Mouse (Mus musculus): ENCODE data around the gene Ttll8. TPM values are rescaled to one million over a fixed set of nuclear protein-coding genes. Genes with fewer than 3 reads are reported as not detected.

Gene Ttll8
- polyA plus RNA-seq (2012; ENCODE audit: insufficient read depth, low replicate concordance) = not detected in 2 replicates

GRCm38 (mm10) chr15:88954368-88955072 is at the start of gene Ttll8:
Gene Ttll8, minus strand, starts transcription at chr15:88954418.
- Histone ChIP-seq H3K4me3 (replicated peaks) (no peak within 1 kb of the TSS), H3K4me1 (peaks cover 5% of the 10 kb centered on the region; the same call in 1 of the 2 replicates), H3K36me3 (replicated peaks; ENCODE audit: low read length) (no peaks in the 10 kb centered on the region), H3K9me3 (no peaks in the 10 kb centered on the region), H3K27me3 (replicated peaks) (peaks cover 64% of the 10 kb centered on the region)
- TF ChIP-seq FLI1 (IDR thresholded peaks at IDR 0.05; ENCODE audit: low read length) (no peak), GATA1 (IDR thresholded peaks at IDR 0.05; ENCODE audit: borderline replicate concordance, low read length) (no peak)

GRCm38 (mm10) chr15:89001245-89001644 is 47.0 kb upstream of the Ttll8 start:
- no peaks in the 10 kb centered on the region for H3K36me3 ChIP-seq (replicated peaks; ENCODE audit: low read length)
- H3K4me3 ChIP-seq (replicated peaks) = no peak overlapping the region
- peaks cover 4% of the 10 kb centered on the region for H3K4me1 ChIP-seq
- H3K9me3 ChIP-seq = no peaks in the 10 kb centered on the region
- H3K27me3 ChIP-seq (replicated peaks) = peaks cover 61% of the 10 kb centered on the region
- TF ChIP-seq GATA1 (IDR thresholded peaks at IDR 0.05; ENCODE audit: borderline replicate concordance, low read length) (no peak), FLI1 (IDR thresholded peaks at IDR 0.05; ENCODE audit: low read length) (no peak)

GRCm38 (mm10) chr15:89000367-89000766 is 46.1 kb upstream of the Ttll8 start:
- H3K4me3 ChIP-seq (replicated peaks) = no peak overlapping the region
- TF ChIP-seq FLI1 (IDR thresholded peaks at IDR 0.05; ENCODE audit: low read length) (no peak), GATA1 (IDR thresholded peaks at IDR 0.05; ENCODE audit: borderline replicate concordance, low read length) (no peak)
- peaks cover 4% of the 10 kb centered on the region for H3K4me1 ChIP-seq
- no peaks in the 10 kb centered on the region for H3K9me3 ChIP-seq
- peaks cover 62% of the 10 kb centered on the region for H3K27me3 ChIP-seq (replicated peaks)
- no peaks in the 10 kb centered on the region for H3K36me3 ChIP-seq (replicated peaks; ENCODE audit: low read length)

- no peaks in the 10 kb centered on the region for H3K9me3 ChIP-seq
- H3K36me3 ChIP-seq (replicated peaks; ENCODE audit: low read length) = no peaks in the 10 kb centered on the region
- H3K4me1 ChIP-seq = peaks cover 4% of the 10 kb centered on the region
- peaks cover 60% of the 10 kb centered on the region for H3K27me3 ChIP-seq (replicated peaks)
- TF ChIP-seq FLI1 (IDR thresholded peaks at IDR 0.05; ENCODE audit: low read length) (no peak), GATA1 (IDR thresholded peaks at IDR 0.05; ENCODE audit: borderline replicate concordance, low read length) (no peak)
- H3K4me3 ChIP-seq (replicated peaks) = no peak overlapping the region
Observed at GRCm38 (mm10) chr15:88999124-88999523, 44.9 kb upstream of the Ttll8 start.

- peaks cover 4% of the 10 kb centered on the region for H3K4me1 ChIP-seq
- no peak for TF ChIP-seq FLI1 (IDR thresholded peaks at IDR 0.05; ENCODE audit: low read length)
- TF ChIP-seq GATA1 (IDR thresholded peaks at IDR 0.05; ENCODE audit: borderline replicate concordance, low read length) = no peak
- H3K27me3 ChIP-seq (replicated peaks) = peaks cover 61% of the 10 kb centered on the region
- no peak overlapping the region for H3K4me3 ChIP-seq (replicated peaks)
- H3K36me3 ChIP-seq (replicated peaks; ENCODE audit: low read length) = no peaks in the 10 kb centered on the region
- H3K9me3 ChIP-seq = no peaks in the 10 kb centered on the region
Observed at GRCm38 (mm10) chr15:88998636-88999035, 44.4 kb upstream of the Ttll8 start.

GRCm38 (mm10) chr15:88989236-88989635 is 35.0 kb upstream of the Ttll8 start:
- H3K4me1 ChIP-seq = no peaks in the 10 kb centered on the region
- TF ChIP-seq FLI1 (IDR thresholded peaks at IDR 0.05; ENCODE audit: low read length) (no peak), GATA1 (IDR thresholded peaks at IDR 0.05; ENCODE audit: borderline replicate concordance, low read length) (no peak)
- peaks cover 42% of the 10 kb centered on the region for H3K27me3 ChIP-seq (replicated peaks)
- no peak overlapping the region for H3K4me3 ChIP-seq (replicated peaks)
- H3K9me3 ChIP-seq = no peaks in the 10 kb centered on the region
- H3K36me3 ChIP-seq (replicated peaks; ENCODE audit: low read length) = no peaks in the 10 kb centered on the region

- H3K4me3 ChIP-seq (replicated peaks) = no peak within 1 kb of the TSS
- TF ChIP-seq FLI1 (IDR thresholded peaks at IDR 0.05; ENCODE audit: low read length) = no peak
- no peak for TF ChIP-seq GATA1 (IDR thresholded peaks at IDR 0.05; ENCODE audit: borderline replicate concordance, low read length)
- H3K9me3 ChIP-seq = no peaks in the 10 kb centered on the region
- no peaks in the 10 kb centered on the region for H3K36me3 ChIP-seq (replicated peaks; ENCODE audit: low read length)
- H3K27me3 ChIP-seq (replicated peaks) = peaks cover 16% of the 10 kb centered on the region
- no peaks in the 10 kb centered on the region for H3K4me1 ChIP-seq
Observed at GRCm38 (mm10) chr15:88982534-88983079, 28.4 kb upstream of the Ttll8 start, which contains the start of gene Mov10l1. Gene Mov10l1, plus strand, starts transcription at chr15:88982909.

GRCm38 (mm10) chr15:88979138-88979446 is 24.9 kb upstream of the Ttll8 start:
- no peak for TF ChIP-seq FLI1 (IDR thresholded peaks at IDR 0.05; ENCODE audit: low read length)
- H3K27me3 ChIP-seq (replicated peaks) = peaks cover 26% of the 10 kb centered on the region
- H3K36me3 ChIP-seq (replicated peaks; ENCODE audit: low read length) = no peaks in the 10 kb centered on the region
- H3K4me1 ChIP-seq = no peaks in the 10 kb centered on the region
- no peaks in the 10 kb centered on the region for H3K9me3 ChIP-seq
- no peak overlapping the region for H3K4me3 ChIP-seq (replicated peaks)

- Histone ChIP-seq H3K36me3 (replicated peaks; ENCODE audit: low read length) (no peaks in the 10 kb centered on the region), H3K4me3 (replicated peaks) (no peak within 1 kb of the TSS), H3K9me3 (no peaks in the 10 kb centered on the region), H3K4me1 (no peaks in the 10 kb centered on the region), H3K27me3 (replicated peaks) (peaks cover 26% of the 10 kb centered on the region)
- TF ChIP-seq GATA1 (IDR thresholded peaks at IDR 0.05; ENCODE audit: borderline replicate concordance, low read length) (no peak), FLI1 (IDR thresholded peaks at IDR 0.05; ENCODE audit: low read length) (no peak)
Observed at GRCm38 (mm10) chr15:88978281-88979137, 24.3 kb upstream of the Ttll8 start, which contains the start of gene Mlc1. Gene Mlc1, minus strand, starts transcription at chr15:88979007.

- Histone ChIP-seq H3K4me3 (replicated peaks) (no peak overlapping the region), H3K36me3 (replicated peaks; ENCODE audit: low read length) (no peaks in the 10 kb centered on the region), H3K27me3 (replicated peaks) (peaks cover 33% of the 10 kb centered on the region), H3K9me3 (no peaks in the 10 kb centered on the region), H3K4me1 (no peaks in the 10 kb centered on the region)
- TF ChIP-seq GATA1 (IDR thresholded peaks at IDR 0.05; ENCODE audit: borderline replicate concordance, low read length) = no peak
- TF ChIP-seq FLI1 (IDR thresholded peaks at IDR 0.05; ENCODE audit: low read length) = no peak
Observed at GRCm38 (mm10) chr15:88972300-88972699, 18.1 kb upstream of the Ttll8 start.
